Comparison of ENCODE assay signal across 19 mouse cellular contexts in genomic region chr16:49319047-49319678, GRCm38 (mm10).
DNase-seq lines count a peak whose midpoint lies in the region; ATAC-seq and TF ChIP-seq lines count a peak whose summit lies in the region.
"Had no signal": no experiment of that assay in that cellular context is flagged by ENCODE, and none has a peak within 500 bp of the region (broad histone marks: within the 10 kb centered on the region; RNA-seq: fewer than 3 reads in every experiment).

No protein-coding gene starts in this region.

- H3K27me3 ChIP-seq in hindbrain, postnatal 0 days (ENCODE audit: insufficient read depth, low read length) = no peaks in the 10 kb centered on the region
- H3K27me3 ChIP-seq in hindbrain, embryonic 11.5 days (ENCODE audit: control insufficient read depth, insufficient read depth, low read length) = no peaks in the 10 kb centered on the region
- no peaks in the 10 kb centered on the region for H3K27me3 ChIP-seq in midbrain, postnatal 0 days (ENCODE audit: insufficient read depth, low read length)
- H3K27me3 ChIP-seq: embryonic facial prominence, embryonic 12.5 days; heart, embryonic 12.5 days; intestine, embryonic 15.5 days; limb, embryonic 12.5 days; stomach, embryonic 15.5 days had no signal

- no peak overlapping the region for H3K9ac ChIP-seq in hindbrain, postnatal 0 days (replicated peaks; ENCODE audit: low read length)
- no peak overlapping the region for H3K9ac ChIP-seq in hindbrain, embryonic 11.5 days (ENCODE audit: low read depth, low read length)
- no peak overlapping the region for H3K9ac ChIP-seq in midbrain, postnatal 0 days (replicated peaks; ENCODE audit: low read length, poor library complexity, severe bottlenecking)
- H3K9ac ChIP-seq: embryonic facial prominence, embryonic 12.5 days; heart, embryonic 12.5 days; intestine, embryonic 15.5 days; limb, embryonic 12.5 days; liver, embryonic 14.5 days; stomach, embryonic 15.5 days had no signal

- no peaks in the 10 kb centered on the region for H3K36me3 ChIP-seq in hindbrain, postnatal 0 days (ENCODE audit: insufficient read depth, low read length)
- no peaks in the 10 kb centered on the region for H3K36me3 ChIP-seq in hindbrain, embryonic 11.5 days (ENCODE audit: control insufficient read depth, insufficient read depth, low read length)
- no peaks in the 10 kb centered on the region for H3K36me3 ChIP-seq in midbrain, postnatal 0 days (ENCODE audit: insufficient read depth, low read length)
- H3K36me3 ChIP-seq: embryonic facial prominence, embryonic 12.5 days; heart, embryonic 12.5 days; intestine, embryonic 15.5 days; limb, embryonic 12.5 days; stomach, embryonic 15.5 days had no signal

- no peaks in the 10 kb centered on the region for H3K4me1 ChIP-seq in hindbrain, postnatal 0 days (ENCODE audit: insufficient read depth, low read length)
- H3K4me1 ChIP-seq in hindbrain, embryonic 11.5 days (replicated peaks; ENCODE audit: control insufficient read depth, insufficient read depth, low read length) = no peaks in the 10 kb centered on the region
- H3K4me1 ChIP-seq in midbrain, postnatal 0 days (ENCODE audit: insufficient read depth, low read length) = no peaks in the 10 kb centered on the region
- H3K4me1 ChIP-seq: embryonic facial prominence, embryonic 12.5 days; heart, embryonic 12.5 days; intestine, embryonic 15.5 days; limb, embryonic 12.5 days; stomach, embryonic 15.5 days had no signal

- no peak for TF ChIP-seq CTCF in hindbrain, postnatal 0 days (IDR thresholded peaks at IDR 0.05; ENCODE audit: low read depth)
- no peak for TF ChIP-seq CTCF in midbrain, postnatal 0 days (IDR thresholded peaks at IDR 0.05)

- no peak overlapping the region for H3K4me2 ChIP-seq in hindbrain, postnatal 0 days (ENCODE audit: low read depth, low read length)
- no peak overlapping the region for H3K4me2 ChIP-seq in hindbrain, embryonic 11.5 days (replicated peaks; ENCODE audit: low read depth, low read length)
- H3K4me2 ChIP-seq in midbrain, postnatal 0 days (ENCODE audit: low read depth, low read length, poor library complexity, severe bottlenecking) = no peak overlapping the region
- H3K4me2 ChIP-seq: embryonic facial prominence, embryonic 12.5 days; heart, embryonic 12.5 days; intestine, embryonic 15.5 days; limb, embryonic 12.5 days; stomach, embryonic 15.5 days had no signal

- WGBS in hindbrain, postnatal 0 days = 55% methylated on average over 4 of the region's 4 CpGs
- 78% methylated on average over 4 of the region's 4 CpGs for WGBS in hindbrain, embryonic 11.5 days
- 49% methylated on average over 4 of the region's 4 CpGs for WGBS in midbrain, postnatal 0 days

- peak; percentile 10 for DNase-seq in cerebellum, adult 18-20 months
- DNase-seq in cerebellum, adult 8-10 months = no peak
- peak; percentile 42 for DNase-seq in hindbrain, postnatal 0 days (ENCODE audit: low spot score)
- no peak for DNase-seq in hindbrain, embryonic 11.5 days (ENCODE audit: low spot score)
- DNase-seq in retina, postnatal 1 day = peak; percentile 14
- DNase-seq in retina, embryonic 14.5 days (ENCODE audit: low spot score) = no peak
- peak; percentile 56 for DNase-seq in midbrain, postnatal 0 days (ENCODE audit: low spot score)
- DNase-seq in lung, postnatal 10 days = no peak
- DNase-seq: adrenal gland, adult 8-10 months; kidney, postnatal 10 days; spleen, adult 18-20 months; thymus, adult 2 months had no signal

- no peaks in the 10 kb centered on the region for H3K9me3 ChIP-seq in hindbrain, postnatal 0 days (ENCODE audit: low read length)
- no peaks in the 10 kb centered on the region for H3K9me3 ChIP-seq in hindbrain, embryonic 11.5 days (ENCODE audit: control insufficient read depth, low read length)
- no peaks in the 10 kb centered on the region for H3K9me3 ChIP-seq in midbrain, postnatal 0 days (ENCODE audit: low read length)
- H3K9me3 ChIP-seq: embryonic facial prominence, embryonic 12.5 days; heart, embryonic 12.5 days; intestine, embryonic 15.5 days; limb, embryonic 12.5 days; stomach, embryonic 15.5 days had no signal

- peak; percentile 47 for ATAC-seq in hindbrain, postnatal 0 days
- no peak for ATAC-seq in hindbrain, embryonic 11.5 days (ENCODE audit: low FRiP score)
- 0 out of 2 replicates have a peak, but pooled peaks have one; percentile 27 for ATAC-seq in midbrain, postnatal 0 days (ENCODE audit: low FRiP score)
- ATAC-seq: intestine, embryonic 15.5 days had no signal

- H3K27ac ChIP-seq in hindbrain, postnatal 0 days = no peak overlapping the region
- H3K27ac ChIP-seq in hindbrain, embryonic 11.5 days (ENCODE audit: low read depth, low read length) = no peak overlapping the region
- H3K27ac ChIP-seq in midbrain, postnatal 0 days (ENCODE audit: low read depth, low read length) = no peak overlapping the region
- H3K27ac ChIP-seq: embryonic facial prominence, embryonic 12.5 days; intestine, embryonic 15.5 days; left cerebral cortex, adult 2 months; limb, embryonic 12.5 days; liver, embryonic 14.5 days; stomach, embryonic 15.5 days had no signal

- no peak overlapping the region for H3K4me3 ChIP-seq in hindbrain, postnatal 0 days (ENCODE audit: low read length)
- H3K4me3 ChIP-seq in hindbrain, embryonic 11.5 days (ENCODE audit: low read depth, low read length) = no peak overlapping the region
- no peak overlapping the region for H3K4me3 ChIP-seq in midbrain, postnatal 0 days (ENCODE audit: low read depth, low read length)
- H3K4me3 ChIP-seq: embryonic facial prominence, embryonic 12.5 days; heart, embryonic 12.5 days; intestine, embryonic 15.5 days; left cerebral cortex, adult 2 months; limb, embryonic 12.5 days; stomach, embryonic 15.5 days had no signal

Comparison
In these comparisons a context has a peak if more than half of its experiments do, and no peak if none do; other contexts are left out.
1. DNase-seq: peak in cerebellum, adult 18-20 months (2 of 2), hindbrain, postnatal 0 days (single experiment), retina, postnatal 1 day (single experiment) and midbrain, postnatal 0 days (single experiment); none in cerebellum, adult 8-10 months (single experiment), hindbrain, embryonic 11.5 days (single experiment), retina, embryonic 14.5 days (single experiment) and lung, postnatal 10 days (single experiment).